Mouse (Mus musculus): Measurements from ENCODE around the gene H2al1o. TPM values are rescaled to one million over a fixed set of nuclear protein-coding genes. Genes with fewer than 3 reads are reported as not detected.
"Not testable (repeated sequence)": the region's sequence is repeated elsewhere in the genome, so short reads cannot be mapped to it uniquely, and the experiment has no call there.

The H2al1o gene
- not detected in 2 replicates for polyA plus RNA-seq (2015; fragmentation: Nextera tagmentation; extraction: Ambion mirVana)

- WGBS, result 89% methylated on average over 3 of the region's 3 CpGs
- H3K27ac ChIP-seq (ENCODE audit: low read length); H3K4me3 ChIP-seq (ENCODE audit: low read length); H3K4me1 ChIP-seq (ENCODE audit: insufficient read depth, low read length); H3K36me3 ChIP-seq (ENCODE audit: insufficient read depth, low read length); H3K27me3 ChIP-seq (ENCODE audit: insufficient read depth, low read length); H3K9ac ChIP-seq (replicated peaks; ENCODE audit: low read length); H3K9me3 ChIP-seq (ENCODE audit: low read length); H3K4me2 ChIP-seq (replicated peaks; ENCODE audit: low read depth, low read length); ATAC-seq (ENCODE audit: low FRiP score, low TSS enrichment): not testable (repeated sequence)
Observed at GRCm38 (mm10) chrX:9572309-9572708, at the start of gene H2al1o. H2al1o (minus strand) TSS chrX:9572409.

GRCm38 (mm10) chrX:9598036-9598435, 25.8 kb upstream of the H2al1o start:
- H3K27me3 ChIP-seq (ENCODE audit: insufficient read depth, low read length); ATAC-seq (ENCODE audit: low FRiP score, low TSS enrichment); H3K9ac ChIP-seq (replicated peaks; ENCODE audit: low read length); H3K9me3 ChIP-seq (ENCODE audit: low read length); H3K27ac ChIP-seq (ENCODE audit: low read length); H3K36me3 ChIP-seq (ENCODE audit: insufficient read depth, low read length); H3K4me3 ChIP-seq (ENCODE audit: low read length); H3K4me2 ChIP-seq (replicated peaks; ENCODE audit: low read depth, low read length); H3K4me1 ChIP-seq (ENCODE audit: insufficient read depth, low read length): not testable (repeated sequence)
- WGBS, result 90% methylated on average over 7 of the region's 7 CpGs

- Histone ChIP-seq H3K27ac (ENCODE audit: low read length) (no peak overlapping the region), H3K9me3 (ENCODE audit: low read length) (no peaks in the 10 kb centered on the region), H3K4me2 (replicated peaks; ENCODE audit: low read depth, low read length) (no peak overlapping the region), H3K4me1 (ENCODE audit: insufficient read depth, low read length) (no peaks in the 10 kb centered on the region), H3K9ac (replicated peaks; ENCODE audit: low read length) (no peak overlapping the region), H3K4me3 (ENCODE audit: low read length) (no peak overlapping the region), H3K27me3 (ENCODE audit: insufficient read depth, low read length) (no peaks in the 10 kb centered on the region), H3K36me3 (ENCODE audit: insufficient read depth, low read length) (no peaks in the 10 kb centered on the region)
- no peak for ATAC-seq (ENCODE audit: low FRiP score, low TSS enrichment)
- WGBS, result 87% methylated on average over 3 of the region's 3 CpGs
Observed at GRCm38 (mm10) chrX:9536881-9537280, 35.3 kb downstream of the H2al1o start.

Other genes with a start within 250 kb of the H2al1o start
- not detected in 2 replicates for gene H2al1k, start 221.8 kb downstream of the H2al1o start, polyA plus RNA-seq (2015; fragmentation: Nextera tagmentation; extraction: Ambion mirVana)
- gene Cybb, start 84.6 kb downstream of the H2al1o start, polyA plus RNA-seq (2015; fragmentation: Nextera tagmentation; extraction: Ambion mirVana), result 2.0 and 2.3 TPM in 2 replicates
- gene Dynlt3, start 90.6 kb upstream of the H2al1o start, polyA plus RNA-seq (2015; fragmentation: Nextera tagmentation; extraction: Ambion mirVana), result 59.4 and 68.8 TPM in 2 replicates